Mouse (Mus musculus): ENCODE results near the gene Kdm1b. TPM values are rescaled to one million over a fixed set of nuclear protein-coding genes. Genes with fewer than 3 reads are reported as not detected.

The Kdm1b gene
- polyA plus RNA-seq, 1 experiment from 2014 or later = 18.2 TPM

GRCm38 (mm10) chr13:47099265-47099664 lies 56.0 kb downstream of the Kdm1b start:
- no peak overlapping the region for H3K4me3 ChIP-seq (replicated peaks; ENCODE audit: low read length)
- H3K27me3 ChIP-seq (ENCODE audit: control insufficient read depth, insufficient read depth, low read length) = no peaks in the 10 kb centered on the region
- peaks cover 9% of the 10 kb centered on the region for H3K4me1 ChIP-seq (replicated peaks; ENCODE audit: control insufficient read depth, insufficient read depth, low read length)
- no peak overlapping the region for H3K9ac ChIP-seq
- 90% methylated on average over 7 of the region's 7 CpGs for WGBS
- DNase-seq (ENCODE audit: low spot score) = no peak
- no peak overlapping the region for H3K27ac ChIP-seq
- H3K4me2 ChIP-seq (replicated peaks) = no peak overlapping the region
- ATAC-seq (ENCODE audit: low FRiP score) = no peak
- no peaks in the 10 kb centered on the region for H3K9me3 ChIP-seq (ENCODE audit: control insufficient read depth, low read length)
- peaks cover 63% of the 10 kb centered on the region for H3K36me3 ChIP-seq (replicated peaks; ENCODE audit: control insufficient read depth, insufficient read depth)

- Histone ChIP-seq H3K4me2 (replicated peaks) (no peak overlapping the region), H3K4me1 (replicated peaks; ENCODE audit: control insufficient read depth, insufficient read depth, low read length) (peaks cover 16% of the 10 kb centered on the region), H3K36me3 (replicated peaks; ENCODE audit: control insufficient read depth, insufficient read depth) (peaks cover 51% of the 10 kb centered on the region), H3K9me3 (ENCODE audit: control insufficient read depth, low read length) (no peaks in the 10 kb centered on the region), H3K27ac (no peak overlapping the region), H3K9ac (no peak overlapping the region), H3K27me3 (ENCODE audit: control insufficient read depth, insufficient read depth, low read length) (no peaks in the 10 kb centered on the region), H3K4me3 (replicated peaks; ENCODE audit: low read length) (no peak overlapping the region)
- DNase-seq (ENCODE audit: low spot score) (no peak), ATAC-seq (ENCODE audit: low FRiP score) (no peak)
- 85% methylated on average over 2 of the region's 2 CpGs for WGBS
Measured at GRCm38 (mm10) chr13:47100587-47100986, 57.3 kb downstream of the Kdm1b start.

- Histone ChIP-seq H3K4me3 (replicated peaks; ENCODE audit: low read length) (peak overlapping the region; percentile 99), H3K9ac (no peak overlapping the region), H3K4me2 (replicated peaks) (peak overlapping the region; percentile 82), H3K36me3 (replicated peaks; ENCODE audit: control insufficient read depth, insufficient read depth) (peaks cover 19% of the 10 kb centered on the region), H3K4me1 (replicated peaks; ENCODE audit: control insufficient read depth, insufficient read depth, low read length) (peaks cover 21% of the 10 kb centered on the region), H3K9me3 (ENCODE audit: control insufficient read depth, low read length) (no peaks in the 10 kb centered on the region), H3K27me3 (ENCODE audit: control insufficient read depth, insufficient read depth, low read length) (no peaks in the 10 kb centered on the region), H3K27ac (no peak overlapping the region)
- ATAC-seq (ENCODE audit: low FRiP score) (no peak), DNase-seq (ENCODE audit: low spot score) (no peak)
- WGBS = 23% methylated on average over 2 of the region's 2 CpGs
Measured at GRCm38 (mm10) chr13:47104146-47104545, 60.8 kb downstream of the Kdm1b start.

GRCm38 (mm10) chr13:47104856-47105541 lies 61.7 kb downstream of the Kdm1b start:
- under 1% methylated on average over 25 of the region's 25 CpGs for WGBS
- Histone ChIP-seq H3K4me2 (replicated peaks) (peak overlapping the region; percentile 82), H3K4me1 (replicated peaks; ENCODE audit: control insufficient read depth, insufficient read depth, low read length) (peaks cover 21% of the 10 kb centered on the region), H3K27me3 (ENCODE audit: control insufficient read depth, insufficient read depth, low read length) (no peaks in the 10 kb centered on the region), H3K27ac (peak overlapping the region; percentile 98), H3K36me3 (replicated peaks; ENCODE audit: control insufficient read depth, insufficient read depth) (peaks cover 12% of the 10 kb centered on the region), H3K4me3 (replicated peaks; ENCODE audit: low read length) (peak overlapping the region; percentile 99), H3K9me3 (ENCODE audit: control insufficient read depth, low read length) (no peaks in the 10 kb centered on the region), H3K9ac (peak overlapping the region; percentile 92)
- ATAC-seq (ENCODE audit: low FRiP score) (no peak), DNase-seq (ENCODE audit: low spot score) (peak; percentile 61)

- Histone ChIP-seq H3K9me3 (ENCODE audit: control insufficient read depth, low read length) (no peaks in the 10 kb centered on the region), H3K4me2 (replicated peaks) (peak within 1 kb of the TSS; percentile 82), H3K9ac (peak within 1 kb of the TSS; percentile 92), H3K36me3 (replicated peaks; ENCODE audit: control insufficient read depth, insufficient read depth) (peaks cover 6% of the 10 kb centered on the region), H3K4me1 (replicated peaks; ENCODE audit: control insufficient read depth, insufficient read depth, low read length) (peaks cover 21% of the 10 kb centered on the region), H3K27me3 (ENCODE audit: control insufficient read depth, insufficient read depth, low read length) (no peaks in the 10 kb centered on the region), H3K4me3 (replicated peaks; ENCODE audit: low read length) (peak within 1 kb of the TSS; percentile 99), H3K27ac (peak within 1 kb of the TSS; percentile 98)
- ATAC-seq (ENCODE audit: low FRiP score) = peak; percentile 94
- under 1% methylated on average over 122 of the region's 129 CpGs for WGBS
- DNase-seq (ENCODE audit: low spot score) = peak; percentile 86
Measured at GRCm38 (mm10) chr13:47105711-47106579, 62.6 kb downstream of the Kdm1b start, which contains the start of gene Dek. Gene Dek (minus strand): TSS chr13:47106201.

- H3K4me1 ChIP-seq (replicated peaks; ENCODE audit: control insufficient read depth, insufficient read depth, low read length) = peaks cover 21% of the 10 kb centered on the region
- peak overlapping the region; percentile 99 for H3K4me3 ChIP-seq (replicated peaks; ENCODE audit: low read length)
- peak; percentile 29 for ATAC-seq (ENCODE audit: low FRiP score)
- H3K4me2 ChIP-seq (replicated peaks) = peak overlapping the region; percentile 82
- WGBS = under 1% methylated on average over 20 of the region's 20 CpGs
- no peaks in the 10 kb centered on the region for H3K27me3 ChIP-seq (ENCODE audit: control insufficient read depth, insufficient read depth, low read length)
- H3K36me3 ChIP-seq (replicated peaks; ENCODE audit: control insufficient read depth, insufficient read depth) = peaks cover under 1% of the 10 kb centered on the region; the same call in 1 of the 2 replicates
- peak overlapping the region; percentile 98 for H3K27ac ChIP-seq
- H3K9me3 ChIP-seq (ENCODE audit: control insufficient read depth, low read length) = no peaks in the 10 kb centered on the region
- peak overlapping the region; percentile 92 for H3K9ac ChIP-seq
- no peak for DNase-seq (ENCODE audit: low spot score)
Measured at GRCm38 (mm10) chr13:47106580-47106888, 63.2 kb downstream of the Kdm1b start.

GRCm38 (mm10) chr13:47109239-47109638 lies 65.9 kb downstream of the Kdm1b start:
- DNase-seq (ENCODE audit: low spot score) (no peak), ATAC-seq (ENCODE audit: low FRiP score) (no peak)
- Histone ChIP-seq H3K9ac (no peak overlapping the region), H3K27me3 (ENCODE audit: control insufficient read depth, insufficient read depth, low read length) (no peaks in the 10 kb centered on the region), H3K36me3 (replicated peaks; ENCODE audit: control insufficient read depth, insufficient read depth) (no peaks in the 10 kb centered on the region), H3K4me3 (replicated peaks; ENCODE audit: low read length) (no peak overlapping the region), H3K9me3 (ENCODE audit: control insufficient read depth, low read length) (no peaks in the 10 kb centered on the region), H3K27ac (no peak overlapping the region), H3K4me1 (replicated peaks; ENCODE audit: control insufficient read depth, insufficient read depth, low read length) (peaks cover 13% of the 10 kb centered on the region), H3K4me2 (replicated peaks) (no peak overlapping the region)
- 90% methylated on average over 2 of the region's 2 CpGs for WGBS

GRCm38 (mm10) chr13:47111185-47111584 lies 67.9 kb downstream of the Kdm1b start:
- Histone ChIP-seq H3K9me3 (ENCODE audit: control insufficient read depth, low read length) (no peaks in the 10 kb centered on the region), H3K4me1 (replicated peaks; ENCODE audit: control insufficient read depth, insufficient read depth, low read length) (0 out of 2 replicates have a peak, but pooled peaks cover 5% of the 10 kb centered on the region), H3K27me3 (ENCODE audit: control insufficient read depth, insufficient read depth, low read length) (no peaks in the 10 kb centered on the region), H3K4me2 (replicated peaks) (no peak overlapping the region), H3K4me3 (replicated peaks; ENCODE audit: low read length) (no peak overlapping the region), H3K9ac (no peak overlapping the region), H3K36me3 (replicated peaks; ENCODE audit: control insufficient read depth, insufficient read depth) (no peaks in the 10 kb centered on the region), H3K27ac (no peak overlapping the region)
- no peak for DNase-seq (ENCODE audit: low spot score)
- 85% methylated on average over 3 of the region's 3 CpGs for WGBS
- ATAC-seq (ENCODE audit: low FRiP score) = no peak

GRCm38 (mm10) chr13:47112056-47112455 lies 68.8 kb downstream of the Kdm1b start:
- no peaks in the 10 kb centered on the region for H3K27me3 ChIP-seq (ENCODE audit: control insufficient read depth, insufficient read depth, low read length)
- no peak for ATAC-seq (ENCODE audit: low FRiP score)
- no peak overlapping the region for H3K27ac ChIP-seq
- H3K9me3 ChIP-seq (ENCODE audit: control insufficient read depth, low read length) = no peaks in the 10 kb centered on the region
- no peaks in the 10 kb centered on the region for H3K36me3 ChIP-seq (replicated peaks; ENCODE audit: control insufficient read depth, insufficient read depth)
- no peak for DNase-seq (ENCODE audit: low spot score)
- 0 out of 2 replicates have a peak, but pooled peaks cover under 1% of the 10 kb centered on the region for H3K4me1 ChIP-seq (replicated peaks; ENCODE audit: control insufficient read depth, insufficient read depth, low read length)
- 98% methylated on average over 3 of the region's 3 CpGs for WGBS
- no peak overlapping the region for H3K4me3 ChIP-seq (replicated peaks; ENCODE audit: low read length)
- no peak overlapping the region for H3K4me2 ChIP-seq (replicated peaks)
- H3K9ac ChIP-seq = no peak overlapping the region
